Mouse (Mus musculus) heart, postnatal 0 days (tissue): ENCODE data around the gene Plxna4. TPM values are rescaled to one million over a fixed set of nuclear protein-coding genes. Genes with fewer than 3 reads are reported as not detected.

Experiments
- ATAC-seq: fragments of 200-750 bp; cut with Nextera tagmentation; 2 replicates; pipeline ENCODE4 v1.8.0; 2017; ENCODE audit warnings: low read depth, moderate number of reproducible peaks, moderate library complexity; ENCODE audit not compliant: insufficient read depth
- DNase-seq: peaks from one replicate; pipeline ENCODE4 v3.0.0-alpha.2; 2016; ENCODE audit warnings: low spot score
- H3K27ac ChIP-seq: fragments of 300-500 bp; sonication (generic); 2 replicates; pipeline ENCODE4 v1.5.1; 2014; ENCODE audit warnings: low read depth, mild to moderate bottlenecking
- H3K27me3 ChIP-seq: fragments of 300-500 bp; sonication (generic); 2 replicates; pipeline ENCODE4 v1.6.1; 2014; ENCODE audit warnings: low read length, mixed read lengths; ENCODE audit not compliant: control insufficient read depth, insufficient read depth
- H3K36me3 ChIP-seq: fragments of 300-500 bp; sonication (generic); replicated peaks from 2 replicates; pipeline ENCODE4 v1.6.1; 2014; ENCODE audit warnings: low read length, mixed read lengths; ENCODE audit not compliant: control insufficient read depth, insufficient read depth
- H3K4me1 ChIP-seq: fragments of 300-500 bp; sonication (generic); 2 replicates; pipeline ENCODE4 v1.6.1; 2014; ENCODE audit warnings: antibody characterized with exemption; ENCODE audit not compliant: control insufficient read depth, insufficient read depth
- H3K4me2 ChIP-seq: fragments of 300-500 bp; sonication (generic); 2 replicates; pipeline ENCODE4 v1.6.1; 2014; ENCODE audit warnings: low read depth, mild to moderate bottlenecking, low read length, moderate library complexity
- H3K4me3 ChIP-seq: fragments of 300-500 bp; sonication (generic); 2 replicates; pipeline ENCODE4 v1.5.1; 2014; ENCODE audit warnings: low read depth, low read length
- H3K9ac ChIP-seq: fragments of 300-500 bp; sonication (generic); replicated peaks from 2 replicates; pipeline ENCODE4 v1.6.1; 2014; ENCODE audit warnings: low read depth, low read length, mixed read lengths
- H3K9me3 ChIP-seq: fragments of 300-500 bp; sonication (generic); replicated peaks from 2 replicates; pipeline ENCODE4 v1.6.1; 2016; ENCODE audit warnings: low read length; ENCODE audit not compliant: control insufficient read depth
- CTCF ChIP-seq: IDR thresholded peaks from 2 replicates; pipeline ENCODE4 v1.5.1; 2016; ENCODE audit warnings: antibody characterized with exemption, control low read depth, low read depth
- EP300 ChIP-seq: IDR thresholded peaks from 2 replicates; pipeline ENCODE4 v1.6.1; 2016; ENCODE audit warnings: antibody characterized with exemption, low read depth
- WGBS: fragments of 180-500 bp; shearing (Covaris S2); extraction: QIAGEN DNeasy Blood & Tissue Kit; methylation state at CpG from one replicate; pipeline ENCODE4 v1.1.7; 2014; 5-methylcytosine and 5-hydroxymethylcytosine counted together
- polyA plus RNA-seq: library from polyadenylated mRNA; unstranded; fragments of >200 nt; fragmentation: Nextera tagmentation; extraction: Ambion mirVana; gene quantifications from 2 replicates; pipeline ENCODE4 v1.2.1, GENCODE M21; 2015
- total RNA-seq: library from RNA; depleted of rRNA; stranded (reverse); fragments of >200 nt; gene quantifications from 2 replicates; pipeline ENCODE4 v1.2.3, GENCODE M21; 2014; ENCODE audit warnings: low replicate concordance

The Plxna4 gene
- total and polyA plus RNA-seq, 2 experiments from 2014 or later, result 3.7 to 19.2 TPM

DNA sequence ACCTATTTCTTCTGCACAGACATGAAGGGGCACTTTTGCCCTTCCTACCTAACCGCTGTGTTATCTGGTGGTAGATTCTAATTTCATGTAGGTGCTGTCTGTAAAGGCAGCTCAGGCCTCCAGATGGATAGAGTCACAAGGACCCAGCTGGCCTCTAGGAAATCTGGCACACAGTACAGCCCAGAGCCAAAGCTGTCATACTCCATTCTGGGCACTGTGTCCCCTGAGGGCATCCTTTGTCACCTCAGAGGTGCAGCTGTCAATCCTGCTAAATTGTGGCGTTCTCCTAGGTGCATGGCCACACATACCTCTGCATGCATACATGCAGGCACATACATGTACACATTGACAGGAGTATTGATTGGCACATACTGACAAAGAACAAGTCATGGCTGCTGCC lies 394.9 kb downstream of the Plxna4 start:
- ATAC-seq (no peak), DNase-seq (no peak)
- no peak for TF ChIP-seq EP300
- TF ChIP-seq CTCF, result no peak
- no peak overlapping the region for H3K4me3 ChIP-seq
- H3K4me1 ChIP-seq, result no peaks in the 10 kb centered on the region
- no peak overlapping the region for H3K27ac ChIP-seq
- 87% methylated on average over 2 of the region's 2 CpGs for WGBS
- no peak overlapping the region for H3K4me2 ChIP-seq
- no peak overlapping the region for H3K9ac ChIP-seq
- peaks cover 43% of the 10 kb centered on the region for H3K36me3 ChIP-seq
- no peaks in the 10 kb centered on the region for H3K9me3 ChIP-seq
- H3K27me3 ChIP-seq, result no peaks in the 10 kb centered on the region

DNA sequence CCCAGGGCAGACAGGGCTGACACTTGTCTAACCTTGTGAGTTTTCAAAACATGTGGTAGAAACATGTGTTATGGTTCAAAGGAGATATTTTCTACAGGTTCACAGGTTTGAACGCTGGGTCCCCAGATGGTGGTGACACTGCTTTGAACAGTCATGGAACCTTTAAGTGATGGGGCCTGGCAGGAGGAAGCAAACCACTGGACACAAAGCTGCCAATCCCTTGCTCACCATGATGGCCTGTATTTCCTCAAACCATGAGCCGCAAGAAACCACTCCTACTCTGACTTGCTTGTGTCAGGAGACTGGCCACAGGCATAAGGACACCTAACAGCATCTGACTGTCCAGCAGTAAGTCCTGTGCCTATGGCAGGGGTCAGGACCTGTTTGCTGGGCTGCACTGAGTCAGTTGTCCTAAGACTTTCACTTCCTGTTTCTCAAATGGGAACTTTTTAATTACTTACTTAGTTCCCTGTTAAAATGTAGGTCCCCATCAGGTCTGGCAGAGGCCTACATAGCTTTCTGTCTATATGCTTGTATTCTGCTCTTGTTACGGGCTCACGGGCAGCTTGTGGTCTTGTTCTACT lies 403.5 kb downstream of the Plxna4 start:
- H3K36me3 ChIP-seq, result peaks cover 29% of the 10 kb centered on the region
- H3K4me1 ChIP-seq, result no peaks in the 10 kb centered on the region
- no peak overlapping the region for H3K9ac ChIP-seq
- no peak overlapping the region for H3K27ac ChIP-seq
- DNase-seq, result no peak
- no peak for ATAC-seq
- no peak overlapping the region for H3K4me3 ChIP-seq
- TF ChIP-seq EP300 (no peak), CTCF (no peak)
- H3K4me2 ChIP-seq, result no peak overlapping the region
- 89% methylated on average over 4 of the region's 4 CpGs for WGBS
- no peaks in the 10 kb centered on the region for H3K9me3 ChIP-seq
- no peaks in the 10 kb centered on the region for H3K27me3 ChIP-seq

DNA sequence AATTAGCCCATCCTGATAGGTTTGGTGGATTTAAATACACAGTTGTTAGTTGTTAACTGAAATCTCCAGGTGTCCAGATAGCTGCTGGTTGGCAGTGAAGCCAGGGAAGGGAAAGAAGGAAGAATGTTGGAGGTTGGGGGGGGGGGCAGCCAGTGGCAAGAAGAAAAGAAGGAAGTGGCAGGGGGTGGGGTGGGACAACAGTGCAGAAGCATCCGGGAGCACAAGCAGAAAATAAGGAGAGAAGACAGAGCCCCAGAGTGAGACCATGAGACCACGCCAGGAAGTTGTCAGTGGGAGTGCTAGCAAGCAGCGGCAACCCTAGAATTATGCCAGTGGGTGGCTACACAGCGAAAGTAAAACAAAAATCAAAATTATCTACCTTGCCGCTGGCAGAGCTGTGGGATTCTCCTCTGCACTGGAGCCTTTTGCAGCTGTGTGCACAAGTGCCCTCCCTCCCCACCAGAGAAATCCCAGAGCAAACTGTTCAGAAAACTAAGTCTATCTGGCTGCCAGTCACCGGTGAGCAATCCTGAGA lies 404.3 kb downstream of the Plxna4 start:
- H3K36me3 ChIP-seq, result peaks cover 23% of the 10 kb centered on the region

DNA sequence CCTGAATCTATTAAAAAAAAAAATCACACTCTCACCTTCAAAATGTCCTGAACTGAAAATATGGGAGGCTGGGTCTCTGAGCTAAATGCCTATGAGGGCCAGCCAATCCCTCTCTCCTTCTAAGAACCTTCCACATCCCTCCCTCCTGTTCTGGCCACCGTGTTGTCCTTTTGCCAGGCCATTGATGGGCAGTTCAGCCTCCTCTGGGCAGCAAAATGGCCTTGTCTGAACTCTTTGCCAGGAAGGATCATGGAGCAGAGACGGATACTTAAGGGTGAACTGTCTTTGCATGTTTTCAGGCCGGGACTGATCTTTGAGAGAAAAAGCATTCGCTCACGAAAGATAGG lies 408.0 kb downstream of the Plxna4 start:
- Histone ChIP-seq H3K4me2 (no peak overlapping the region), H3K9ac (no peak overlapping the region), H3K4me3 (no peak overlapping the region), H3K9me3 (no peaks in the 10 kb centered on the region), H3K27ac (no peak overlapping the region), H3K4me1 (no peaks in the 10 kb centered on the region), H3K36me3 (peaks cover 32% of the 10 kb centered on the region), H3K27me3 (no peaks in the 10 kb centered on the region)
- no peak for TF ChIP-seq EP300
- no peak for TF ChIP-seq CTCF
- DNase-seq (no peak), ATAC-seq (no peak)
- whole genome bisulfite sequencing, result 80% methylated on average over 5 of the region's 5 CpGs

More for the DNA sequence above, 404.3 kb downstream of the Plxna4 start:
- Histone ChIP-seq H3K27me3 (no peaks in the 10 kb centered on the region), H3K9ac (no peak overlapping the region), H3K4me3 (no peak overlapping the region), H3K4me1 (no peaks in the 10 kb centered on the region), H3K27ac (no peak overlapping the region), H3K9me3 (no peaks in the 10 kb centered on the region), H3K4me2 (no peak overlapping the region)
- ATAC-seq, result no peak
- TF ChIP-seq CTCF (no peak), EP300 (no peak)
- DNase-seq, result no peak
- 74% methylated on average over 6 of the region's 6 CpGs for WGBS

GRCm38 (mm10) chr6:32179346-32180011 lies 408.5 kb downstream of the Plxna4 start:
- ATAC-seq (no peak), DNase-seq (no peak)
- 82% methylated on average over 2 of the region's 2 CpGs for WGBS
- H3K4me1 ChIP-seq, result no peaks in the 10 kb centered on the region
- no peak overlapping the region for H3K27ac ChIP-seq
- peaks cover 29% of the 10 kb centered on the region for H3K36me3 ChIP-seq
- no peak for TF ChIP-seq CTCF
- no peak for TF ChIP-seq EP300
- H3K9ac ChIP-seq, result no peak overlapping the region
- no peaks in the 10 kb centered on the region for H3K27me3 ChIP-seq
- H3K4me2 ChIP-seq, result no peak overlapping the region
- H3K9me3 ChIP-seq, result no peaks in the 10 kb centered on the region
- H3K4me3 ChIP-seq, result no peak overlapping the region

GRCm38 (mm10) chr6:32177905-32178304 lies 410.1 kb downstream of the Plxna4 start:
- Histone ChIP-seq H3K4me1 (no peaks in the 10 kb centered on the region), H3K4me2 (no peak overlapping the region), H3K27me3 (no peaks in the 10 kb centered on the region), H3K9ac (no peak overlapping the region), H3K36me3 (peaks cover 27% of the 10 kb centered on the region), H3K4me3 (no peak overlapping the region), H3K9me3 (no peaks in the 10 kb centered on the region), H3K27ac (no peak overlapping the region)
- ATAC-seq (no peak), DNase-seq (no peak)
- 78% methylated on average over 3 of the region's 3 CpGs for WGBS
- no peak for TF ChIP-seq EP300
- no peak for TF ChIP-seq CTCF
